Mouse (Mus musculus) CD4-positive helper T cell, adult 2 months (primary cell): ENCODE data around the gene Socs7.

Source experiments
- DNase-seq: peaks from one replicate; pipeline ENCODE4 v3.0.0-alpha.2; 2012; ENCODE audit warnings: low read depth, missing footprints, low spot score

Socs7 gene

DNA sequence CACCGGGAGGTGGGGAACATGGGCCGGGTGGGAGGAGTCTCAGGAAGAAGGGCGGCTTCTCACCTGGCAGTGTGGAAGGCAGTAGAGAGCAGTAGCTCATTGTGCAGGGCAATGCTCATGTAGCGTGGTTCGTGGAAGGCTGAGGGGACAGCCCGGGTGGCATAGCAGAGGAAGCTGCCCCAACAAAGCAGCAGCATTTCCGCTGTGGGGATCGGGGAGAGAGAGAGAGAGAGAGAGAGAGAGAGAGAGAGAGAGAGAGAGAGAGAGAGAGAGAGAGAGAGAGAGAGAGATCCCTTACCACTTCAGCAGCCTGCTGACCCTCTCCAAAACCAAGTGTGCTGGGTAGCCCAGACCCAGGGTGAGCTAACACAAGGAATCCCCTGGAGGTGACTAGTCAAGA is 19.2 kb upstream of the Socs7 start:
- peak; percentile 40 for DNase-seq

DNA sequence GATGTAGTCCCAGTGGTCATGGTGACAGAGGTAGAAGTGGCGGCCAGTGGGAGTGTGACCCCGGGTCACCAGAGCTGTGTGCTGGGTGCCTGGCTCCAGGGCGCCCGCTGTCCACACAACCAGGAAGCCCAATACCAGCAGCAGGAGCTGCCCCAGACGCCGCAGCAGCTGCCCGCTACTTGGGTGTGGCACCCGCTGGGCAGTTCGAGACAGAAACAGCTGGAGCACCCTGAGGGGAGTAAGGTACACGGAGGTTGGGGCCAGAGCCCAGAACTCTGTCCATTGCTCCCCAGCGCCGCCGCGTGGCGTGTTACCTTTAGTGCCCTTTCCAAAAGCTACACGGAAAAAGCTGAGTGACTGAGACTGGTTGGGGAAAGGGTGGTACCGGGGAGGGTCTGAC is 18.7 kb upstream of the Socs7 start:
- DNase-seq, result peak; percentile 58

DNA sequence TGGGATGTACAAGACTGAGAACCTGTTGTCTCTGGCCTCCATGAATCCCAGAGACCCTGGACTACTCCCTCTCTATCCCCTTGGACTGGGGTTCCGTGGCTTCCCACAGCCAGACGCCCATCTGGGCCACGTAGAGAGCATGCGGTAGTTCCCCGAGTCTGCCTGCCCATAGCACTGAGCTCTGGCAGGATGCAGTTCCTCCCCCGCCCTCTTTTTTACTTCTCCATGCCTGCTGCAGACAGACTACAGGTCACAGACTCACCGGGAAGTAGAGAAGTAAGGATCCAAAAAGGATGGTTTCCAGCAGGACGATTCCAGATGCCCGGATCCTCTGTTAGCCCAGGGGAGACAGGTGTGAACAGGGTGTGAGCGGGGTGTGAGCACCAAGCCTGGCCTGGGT is 16.9 kb upstream of the Socs7 start:
- DNase-seq, result no peak

DNA sequence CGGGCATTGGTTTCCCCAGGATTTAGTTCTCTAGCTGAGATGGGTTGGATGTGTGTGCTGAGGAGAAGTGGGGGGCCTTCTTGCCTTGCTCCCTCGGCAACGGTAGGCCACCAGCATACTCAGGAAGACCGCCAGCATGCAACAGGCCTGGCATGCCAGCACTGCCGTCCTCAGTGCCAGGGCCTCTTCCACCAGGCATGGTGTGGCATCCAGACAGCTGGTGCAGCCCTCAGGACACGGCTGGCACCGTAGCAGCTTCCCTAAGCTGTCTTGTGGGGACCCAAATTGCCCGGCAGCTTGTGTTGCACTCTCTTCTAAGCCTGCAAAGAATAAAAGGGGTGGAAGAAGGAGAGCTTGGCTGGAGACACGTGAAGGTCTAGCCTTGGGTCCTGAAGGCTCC is 16.0 kb upstream of the Socs7 start:
- DNase-seq, result no peak

DNA sequence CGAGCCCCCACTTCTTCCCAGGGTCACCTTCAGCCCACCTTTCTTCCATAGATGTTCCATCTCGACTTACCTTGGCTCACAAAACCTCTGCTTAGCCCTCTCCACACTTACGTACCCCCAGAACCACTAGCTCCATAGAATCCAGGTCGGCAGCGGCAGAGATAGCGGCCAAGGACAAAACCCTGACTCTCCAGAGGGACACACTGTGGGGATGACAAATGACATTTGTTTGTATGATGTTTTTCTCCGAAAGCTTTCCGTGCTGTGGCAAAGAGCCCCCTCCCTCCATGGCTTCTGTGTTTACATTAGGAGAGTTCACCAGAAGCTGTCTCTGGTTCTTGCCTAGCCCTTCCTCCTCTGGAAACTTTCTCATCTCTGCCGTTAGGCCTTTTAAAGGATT is 15.1 kb upstream of the Socs7 start:
- no peak for DNase-seq

DNA sequence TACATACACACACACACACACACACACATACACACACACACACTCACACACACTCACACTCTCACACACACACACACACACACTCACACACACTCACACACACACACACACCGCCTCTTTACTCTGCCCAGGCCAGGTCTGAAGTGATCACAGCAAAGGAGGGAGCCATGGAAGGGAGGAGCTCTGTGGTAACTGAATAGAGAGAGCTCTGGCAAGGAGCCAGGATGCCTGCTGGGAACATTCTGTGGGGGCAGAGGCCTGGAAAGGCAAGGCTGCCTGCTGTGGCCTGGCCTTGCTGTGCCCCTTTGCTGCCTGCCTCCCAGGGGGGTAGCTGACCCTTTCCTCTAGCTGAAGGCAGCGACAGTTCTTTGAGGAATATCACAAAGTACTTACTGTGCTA is 12.3 kb upstream of the Socs7 start:
- DNase-seq, result no peak

DNA sequence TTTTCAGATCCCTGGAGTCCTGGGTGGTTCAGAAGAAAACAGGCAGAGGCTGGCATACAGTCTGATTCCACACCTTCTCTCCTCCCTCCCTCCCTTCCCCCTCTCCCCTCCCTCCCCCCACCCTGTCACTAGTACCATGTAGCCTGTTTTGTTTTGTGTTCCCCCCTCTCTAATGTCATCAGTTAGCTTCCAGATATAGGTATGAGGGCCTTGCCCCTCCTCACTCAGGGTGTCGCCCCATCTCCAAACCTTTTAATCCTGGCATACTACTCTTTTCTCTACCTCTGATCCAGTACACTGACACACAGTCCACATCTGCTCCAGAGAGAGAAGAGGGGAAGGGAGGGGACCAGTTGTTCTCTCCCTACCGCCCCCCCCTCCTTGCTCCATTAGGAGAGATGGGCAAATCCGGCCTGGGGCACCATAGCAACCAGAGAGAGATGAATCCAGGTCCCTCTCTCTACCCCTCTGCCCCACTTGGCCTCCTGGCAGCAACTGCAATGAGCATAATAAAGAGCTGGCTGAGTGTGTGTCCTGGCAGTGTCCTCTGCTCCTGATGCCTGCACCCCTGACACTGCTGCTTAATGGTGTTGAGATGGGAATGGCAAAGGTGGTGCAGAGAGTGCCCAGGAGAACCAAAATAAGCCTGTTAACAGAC is 10.2 kb upstream of the Socs7 start, which contains the start of gene Gpr179:
Gene Gpr179 (minus strand): TSS at position 51 of the 658 bp plus-strand sequence.
- no peak for DNase-seq

DNA sequence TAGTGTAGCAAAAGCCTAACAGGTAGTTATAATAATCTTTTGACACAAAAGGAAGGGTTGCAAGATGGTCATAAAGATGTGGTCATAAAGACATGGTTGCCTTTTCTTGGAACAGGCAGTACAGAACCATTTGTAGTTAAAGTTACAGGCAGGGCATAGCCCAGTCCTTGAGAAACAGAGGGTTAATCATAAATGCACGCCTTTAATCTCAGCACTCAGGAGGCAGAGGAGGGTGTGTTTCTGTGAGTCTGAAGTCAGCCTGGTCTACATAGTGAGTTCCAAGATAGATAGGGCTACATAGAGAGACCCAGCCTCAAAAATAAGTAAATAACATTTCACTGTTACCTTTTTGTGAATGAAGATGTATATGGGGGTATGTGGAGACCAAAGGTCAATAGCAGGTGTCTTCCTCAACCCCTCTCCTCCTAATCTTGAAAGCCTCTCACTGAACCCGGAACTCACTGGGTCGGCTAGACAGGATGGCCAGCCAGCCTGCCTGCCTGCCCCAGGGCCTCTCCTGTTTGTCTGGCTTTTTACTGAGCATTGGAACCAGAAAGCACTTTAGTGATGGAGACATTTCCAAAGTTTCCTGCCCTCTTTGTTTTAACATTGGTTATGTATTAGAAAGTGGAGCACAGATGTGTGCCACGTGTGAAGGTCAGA is 9.3 kb upstream of the Socs7 start:
- DNase-seq, result no peak

DNA sequence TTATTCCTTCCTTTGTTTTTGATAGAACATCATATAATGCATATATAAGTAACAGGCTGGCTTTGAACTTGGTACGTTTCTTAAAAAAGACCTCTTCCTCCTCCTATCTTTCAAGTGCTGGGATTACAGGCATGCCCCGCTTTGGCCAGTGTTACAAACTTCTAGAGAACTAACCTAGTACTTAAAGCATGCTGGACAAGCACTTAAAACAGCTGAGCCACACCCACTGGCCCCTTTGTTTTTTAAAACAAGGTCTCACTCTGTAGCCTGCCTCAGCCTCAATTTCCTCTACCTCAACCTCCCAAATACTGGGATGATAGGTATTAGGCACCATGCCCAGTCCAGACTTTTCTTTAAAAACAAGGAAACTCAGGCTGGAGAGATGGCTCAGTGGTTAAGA is 7.7 kb upstream of the Socs7 start:
- DNase-seq, result no peak

DNA sequence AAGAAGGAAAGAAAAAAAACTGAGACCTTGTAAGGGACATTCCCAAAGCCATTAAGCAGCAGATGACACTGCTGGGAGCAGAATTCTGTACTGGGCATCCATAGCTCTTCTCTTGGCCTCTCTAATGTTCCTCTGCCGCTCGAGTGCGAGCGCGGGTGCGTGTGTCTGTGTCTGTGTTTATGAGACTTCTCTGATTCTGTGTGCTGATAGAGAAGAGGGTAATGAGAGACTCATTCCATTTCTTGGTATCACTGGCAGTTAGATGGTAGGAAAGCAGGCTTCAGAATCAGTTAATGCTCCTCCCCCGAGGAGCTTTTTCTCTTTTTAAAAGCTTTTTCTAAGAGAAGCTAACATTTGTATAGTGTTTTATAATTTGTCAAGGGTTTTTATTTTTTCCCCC is 7.1 kb upstream of the Socs7 start:
- DNase-seq, result no peak

DNA sequence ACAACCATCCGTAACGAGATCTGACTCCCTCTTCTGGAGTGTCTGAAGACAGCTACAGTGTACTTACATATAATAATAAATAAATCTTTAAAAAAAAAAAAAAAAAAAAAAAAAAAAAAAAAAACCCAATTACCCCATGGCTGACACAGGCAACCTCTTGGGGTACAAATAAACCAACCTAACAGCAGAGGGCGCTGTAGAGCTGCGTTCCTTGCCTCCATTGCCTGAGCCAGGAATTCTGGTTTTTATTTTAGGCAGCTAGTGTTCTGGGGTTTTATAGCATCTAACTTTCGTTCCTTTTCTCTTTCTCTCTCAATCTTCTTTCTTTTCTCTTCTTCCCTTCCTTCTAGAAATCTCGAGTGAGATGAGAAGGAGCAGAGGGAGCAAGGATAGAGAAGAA is 4.7 kb upstream of the Socs7 start:
- peak; percentile 81 for DNase-seq

DNA sequence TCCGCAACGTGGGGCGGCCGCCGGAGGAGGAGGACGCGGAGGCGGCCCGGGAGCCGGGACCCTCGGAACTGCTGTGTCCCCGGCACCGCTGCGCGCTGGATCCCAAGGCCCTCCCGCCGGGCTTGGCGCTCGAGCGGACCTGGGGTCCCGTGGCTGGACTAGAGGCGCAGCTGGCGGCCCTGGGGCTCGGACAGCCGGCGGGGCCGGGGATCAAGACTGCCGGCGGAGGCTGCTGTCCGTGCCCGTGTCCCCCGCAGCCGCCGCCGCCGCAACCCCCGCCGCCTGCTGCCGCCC is 245 bp downstream of the Socs7 start:
- DNase-seq, result no peak

DNA sequence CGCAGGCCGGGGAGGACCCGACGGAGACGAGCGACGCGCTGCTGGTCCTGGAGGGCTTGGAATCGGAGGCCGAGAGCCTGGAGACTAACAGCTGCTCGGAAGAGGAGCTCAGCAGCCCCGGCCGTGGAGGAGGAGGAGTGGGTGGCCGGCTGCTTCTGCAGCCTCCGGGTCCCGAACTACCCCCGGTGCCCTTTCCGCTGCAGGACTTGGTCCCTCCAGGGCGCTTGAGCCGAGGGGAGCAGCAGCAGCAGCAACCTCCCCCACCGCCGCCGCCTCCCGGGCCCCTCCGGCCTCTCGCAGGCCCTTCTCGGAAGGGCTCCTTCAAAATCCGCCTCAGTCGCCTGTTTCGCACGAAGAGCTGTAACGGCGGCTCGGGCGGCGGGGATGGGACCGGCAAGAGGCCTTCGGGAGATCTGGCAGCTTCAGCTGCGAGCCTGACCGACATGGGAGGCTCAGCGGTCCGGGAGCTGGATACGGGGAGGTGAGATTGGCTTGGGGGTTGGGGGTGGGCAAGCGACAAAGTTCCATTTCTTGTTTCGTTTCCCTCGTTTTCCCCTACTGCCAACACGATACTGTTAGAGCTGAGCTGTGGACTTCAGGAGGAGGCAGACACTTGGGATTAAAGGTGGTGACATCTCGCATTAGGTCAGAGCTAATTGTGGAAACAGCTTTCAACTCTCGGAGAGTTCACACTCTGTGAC is 742 bp downstream of the Socs7 start:
- peak; percentile 52 for DNase-seq

DNA sequence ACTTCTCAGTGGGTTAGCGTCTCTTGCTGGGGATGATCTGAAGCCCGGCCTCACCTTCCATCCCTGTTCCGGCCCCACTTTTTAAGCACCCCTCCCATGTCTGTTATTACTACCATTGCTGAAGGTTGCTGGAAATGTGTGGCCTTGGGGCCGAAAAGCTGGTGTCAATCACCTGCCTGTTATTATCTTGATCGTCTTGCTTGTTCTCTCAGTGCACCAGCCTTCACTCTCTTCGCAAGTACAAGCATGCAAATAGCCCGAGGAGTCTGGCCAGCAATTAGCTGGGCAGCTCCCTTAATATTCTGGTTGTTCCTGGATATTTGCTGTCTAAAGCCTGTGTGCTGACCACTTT is 1.3 kb downstream of the Socs7 start:
- DNase-seq, result peak; percentile 24

DNA sequence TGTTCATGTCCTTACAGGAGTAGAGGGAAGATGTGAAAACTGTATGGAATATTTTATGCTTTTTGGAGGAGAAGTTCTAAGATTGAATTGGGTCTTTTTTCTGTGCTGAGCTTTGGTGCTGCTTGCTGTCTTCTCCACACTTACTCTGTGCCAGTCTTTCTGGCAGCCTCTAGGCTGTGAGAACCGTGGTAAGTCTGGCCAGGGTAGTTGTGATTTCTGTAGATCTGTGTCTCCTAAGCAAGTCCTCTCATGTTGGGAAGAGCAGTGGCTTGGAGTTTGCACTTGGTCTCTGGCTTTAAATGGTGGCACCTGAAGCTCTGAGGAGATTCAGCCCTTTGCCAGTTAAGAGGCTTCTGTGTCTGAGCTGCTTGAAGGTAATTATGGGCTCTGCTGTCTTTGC is 3.2 kb downstream of the Socs7 start:
- no peak for DNase-seq

DNA sequence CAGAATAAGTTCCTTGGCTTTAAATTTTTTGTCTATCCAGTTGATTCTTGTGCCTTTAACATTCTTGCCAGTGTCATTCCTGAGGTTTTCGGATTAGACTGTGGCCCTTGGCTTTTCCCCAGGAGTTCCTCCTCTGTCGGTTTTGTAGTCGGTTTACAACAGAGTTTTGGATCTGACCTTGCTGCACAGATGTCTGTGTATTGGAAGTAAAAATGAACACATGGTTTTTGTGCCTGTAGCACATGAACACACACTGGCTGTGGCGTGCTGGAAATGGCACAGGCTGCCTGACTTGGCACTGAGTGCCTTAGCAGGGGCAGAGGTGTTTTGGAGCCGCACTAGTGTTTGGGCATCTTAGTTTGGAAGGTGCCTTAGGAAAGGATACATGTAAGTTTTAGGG is 6.2 kb downstream of the Socs7 start:
- no peak for DNase-seq

DNA sequence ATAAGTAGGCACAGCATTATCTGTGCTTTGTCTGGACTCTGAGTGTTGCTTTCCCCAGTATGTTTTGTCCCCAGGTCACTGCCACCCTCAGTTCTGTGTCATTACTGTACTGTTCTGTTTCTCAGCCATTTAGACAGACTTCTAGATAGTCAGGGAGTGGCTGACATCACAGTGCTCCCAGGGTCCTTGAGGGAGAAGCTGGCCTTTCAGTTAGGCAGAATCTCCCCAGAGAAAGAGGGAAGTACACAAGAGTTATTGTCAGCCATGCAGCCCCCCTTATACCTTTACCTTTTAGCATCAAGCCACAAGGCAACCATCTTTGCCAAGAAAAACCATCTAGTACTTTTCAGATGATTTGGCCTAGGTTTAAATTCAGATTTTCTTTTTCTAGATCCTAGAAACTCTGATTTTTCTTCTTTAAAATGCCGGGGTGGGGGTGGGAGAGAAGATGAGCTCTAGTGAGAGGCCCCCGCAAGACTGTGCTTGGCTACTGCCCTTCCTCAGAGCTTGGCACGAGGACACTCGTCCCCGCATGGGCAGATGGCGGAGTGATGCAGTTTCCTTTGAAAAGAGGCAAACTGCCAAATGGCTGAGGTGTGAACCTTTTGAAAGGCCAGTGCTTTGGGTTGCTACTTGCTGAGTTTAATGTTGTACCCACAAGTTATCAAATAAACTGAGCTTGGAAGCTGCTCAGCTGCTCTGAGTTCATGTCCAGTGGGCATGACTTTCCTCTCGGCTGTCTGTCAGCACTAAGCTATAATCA is 8.2 kb downstream of the Socs7 start:
- DNase-seq, result no peak

DNA sequence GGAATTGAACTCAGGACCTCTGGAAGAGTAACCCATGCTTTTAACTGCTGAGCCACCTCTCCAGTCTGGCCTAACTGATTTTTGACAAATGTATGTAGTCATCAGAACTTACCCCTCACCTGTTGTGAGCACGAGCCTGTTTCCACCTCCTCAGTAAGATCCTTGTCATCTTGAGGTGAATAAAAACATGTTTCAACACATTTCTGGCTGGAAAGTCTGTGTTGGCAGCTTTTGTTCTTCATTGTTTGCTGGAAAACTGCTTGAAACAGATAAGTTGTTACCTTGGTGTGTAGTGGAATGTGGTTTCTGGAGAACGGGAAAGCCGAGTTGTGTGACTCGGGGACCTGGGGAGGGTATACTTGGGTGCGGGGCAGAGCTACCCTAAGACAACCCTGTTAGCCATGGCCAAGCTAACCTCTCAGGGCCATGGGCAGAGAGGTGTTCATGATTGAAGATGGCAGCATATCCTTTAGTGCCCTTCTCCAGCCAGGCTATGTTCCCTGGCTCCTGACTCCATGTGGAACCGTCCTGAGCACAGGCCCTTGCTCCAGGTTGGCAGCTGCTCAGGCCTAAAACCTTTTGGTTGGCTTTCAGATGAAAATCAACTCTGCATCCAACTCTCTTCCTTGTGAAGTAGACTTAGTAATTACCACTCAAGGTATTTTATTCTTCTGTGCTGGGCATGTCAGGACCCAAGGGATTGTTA is 10.0 kb downstream of the Socs7 start:
- no peak for DNase-seq

DNA sequence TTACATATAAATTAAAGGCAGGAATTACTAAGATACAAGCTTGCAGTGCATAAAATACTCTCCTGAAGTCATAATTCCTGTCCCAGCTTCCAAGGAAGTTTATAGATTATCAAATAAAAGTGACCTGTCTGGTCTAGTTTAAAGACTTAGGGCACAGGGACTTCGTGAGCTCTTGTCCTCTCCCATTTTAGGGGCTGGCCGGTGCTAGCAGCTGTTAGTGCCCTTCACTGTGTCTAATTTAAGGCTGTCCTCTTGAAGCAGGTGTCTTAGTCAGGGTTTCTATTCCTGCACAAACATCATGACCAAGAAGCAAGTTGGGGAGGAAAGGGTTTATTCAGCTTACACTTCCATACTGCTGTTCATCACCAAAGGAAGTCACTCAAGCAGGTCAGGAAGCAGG is 11.1 kb downstream of the Socs7 start:
- DNase-seq, result no peak

DNA sequence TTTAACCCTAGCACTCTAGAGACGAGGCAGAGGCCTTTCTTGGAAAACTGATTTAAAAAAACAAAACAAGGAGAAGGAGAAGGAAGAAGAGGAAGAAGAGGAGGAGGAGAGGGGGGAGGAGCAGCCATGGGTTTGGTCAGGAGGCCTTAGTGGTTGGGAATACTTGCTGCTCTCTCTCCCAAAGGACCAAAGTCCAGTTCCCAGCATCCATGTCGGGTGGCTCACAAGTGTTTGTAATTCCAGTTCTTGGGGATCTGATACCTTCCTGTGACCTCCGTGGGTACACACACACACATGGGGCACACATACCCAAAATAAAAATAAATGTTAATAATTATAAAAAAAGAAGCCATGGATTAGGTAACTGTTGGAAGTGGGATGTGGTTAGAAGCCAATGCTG is 17.7 kb downstream of the Socs7 start:
- DNase-seq, result no peak

DNA sequence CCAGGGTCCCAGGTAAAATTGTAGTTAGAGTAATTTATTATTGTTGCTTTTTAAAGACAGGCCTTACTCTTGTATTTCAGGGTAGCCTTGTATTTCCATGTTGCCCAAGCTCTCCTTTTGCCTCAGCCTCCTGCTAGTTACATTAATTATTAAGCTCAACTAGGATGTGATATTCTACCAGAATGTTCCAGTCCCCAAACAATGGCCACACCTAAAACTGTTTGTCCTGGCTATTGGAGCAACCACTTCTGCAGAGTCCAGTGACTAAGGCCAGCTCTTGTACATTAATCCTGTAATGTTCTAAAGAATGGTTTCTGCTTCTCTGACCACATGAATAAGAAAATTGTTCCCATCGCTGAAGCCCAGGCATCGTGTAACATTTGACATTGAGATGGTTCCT is 20.7 kb downstream of the Socs7 start:
- no peak for DNase-seq

DNA sequence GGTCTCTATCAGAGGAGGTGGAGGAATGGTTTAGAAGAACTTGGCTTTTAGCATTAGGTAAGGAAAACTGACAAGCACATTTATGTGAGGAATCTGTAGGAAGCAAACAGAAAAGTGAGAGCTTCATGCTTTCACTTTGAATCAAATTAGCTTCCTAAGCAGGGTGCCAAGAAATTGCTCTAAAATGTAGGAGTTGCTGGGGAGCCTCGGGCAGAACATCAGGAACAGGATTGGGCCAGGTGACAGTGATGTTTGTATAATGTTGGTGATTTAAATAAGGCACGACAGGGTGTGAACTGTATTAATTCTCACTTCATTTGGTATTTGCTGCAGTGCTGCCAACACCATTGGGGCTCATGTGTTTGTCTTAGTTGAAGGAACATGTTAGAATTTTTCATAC is 21.4 kb downstream of the Socs7 start:
- no peak for DNase-seq
